Mouse (Mus musculus) A20 (cell line): Measurements from ENCODE around the gene Kdelc2.

Source experiments
- DNase-seq: peaks from one replicate; pipeline ENCODE4 v3.0.0-alpha.2; 2011; ENCODE audit warnings: low read depth, low spot score

Gene Kdelc2

DNA sequence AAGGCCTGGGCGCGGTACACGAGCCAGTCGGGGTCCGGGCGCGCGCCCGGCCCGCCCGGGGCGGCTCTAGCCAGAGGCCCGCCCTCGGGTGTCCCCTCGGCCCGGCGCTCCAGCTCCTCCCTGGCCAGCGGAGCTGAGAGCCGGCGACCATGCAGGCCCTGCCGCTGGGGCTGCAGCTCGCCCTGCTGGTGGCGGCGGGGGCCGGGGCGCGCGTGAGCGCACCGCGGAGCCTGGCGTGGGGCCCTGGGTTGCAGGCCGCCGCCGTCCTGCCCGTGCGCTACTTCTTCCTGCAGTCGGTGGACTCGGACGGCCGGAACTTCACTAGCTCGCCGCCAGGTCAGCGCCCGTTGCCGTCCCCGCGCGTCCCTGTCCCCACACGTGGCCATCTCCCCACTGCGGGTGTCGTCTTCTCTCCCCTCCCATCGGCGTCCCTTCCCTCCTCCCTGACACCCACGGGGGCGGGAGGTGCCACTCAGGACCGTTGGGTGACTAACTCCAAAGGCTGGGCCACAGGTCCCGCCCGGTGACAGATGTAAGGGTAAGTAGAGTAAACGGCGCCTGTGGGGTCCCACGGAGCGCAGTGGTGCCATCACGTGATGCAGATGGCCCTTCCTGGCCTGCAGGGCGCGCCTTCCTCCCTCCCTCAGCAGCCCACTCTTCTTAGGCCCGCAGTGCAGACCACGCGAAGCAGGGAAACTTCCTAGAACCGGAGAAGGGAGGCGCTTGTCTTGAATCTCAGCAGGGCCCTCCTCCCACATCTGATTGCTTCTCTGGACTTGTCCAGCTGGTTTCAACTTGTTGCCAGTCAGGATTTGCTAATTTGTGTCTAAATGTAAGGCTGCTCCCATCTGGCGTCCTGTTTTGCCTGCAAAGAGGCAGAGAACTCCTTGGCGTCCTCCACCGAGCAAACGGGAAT lies at the start of gene Kdelc2:
Gene Kdelc2, plus strand, starts transcription at position 75 of the 916 bp plus-strand sequence.
- DNase-seq: no peak

DNA sequence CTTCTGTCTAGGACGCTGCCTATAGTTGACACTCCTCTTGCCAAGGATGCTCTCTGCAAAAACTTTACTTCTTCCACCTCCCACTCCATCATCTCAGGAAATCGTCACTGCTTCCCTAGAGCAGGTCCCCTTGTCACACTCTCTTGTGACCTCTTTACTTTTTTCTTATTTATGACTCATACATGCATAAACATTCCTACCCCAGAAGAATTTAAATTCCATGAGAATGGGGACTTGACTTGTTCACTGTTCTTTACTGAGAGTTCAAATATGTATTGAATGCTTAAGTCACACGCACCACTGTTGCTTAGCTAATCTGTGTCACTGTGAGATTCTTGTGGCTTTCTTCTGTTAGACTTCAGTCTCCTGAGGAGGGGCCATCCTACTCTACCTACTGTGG lies 48.7 kb upstream of the Kdelc2 start:
- DNase-seq: no peak

DNA sequence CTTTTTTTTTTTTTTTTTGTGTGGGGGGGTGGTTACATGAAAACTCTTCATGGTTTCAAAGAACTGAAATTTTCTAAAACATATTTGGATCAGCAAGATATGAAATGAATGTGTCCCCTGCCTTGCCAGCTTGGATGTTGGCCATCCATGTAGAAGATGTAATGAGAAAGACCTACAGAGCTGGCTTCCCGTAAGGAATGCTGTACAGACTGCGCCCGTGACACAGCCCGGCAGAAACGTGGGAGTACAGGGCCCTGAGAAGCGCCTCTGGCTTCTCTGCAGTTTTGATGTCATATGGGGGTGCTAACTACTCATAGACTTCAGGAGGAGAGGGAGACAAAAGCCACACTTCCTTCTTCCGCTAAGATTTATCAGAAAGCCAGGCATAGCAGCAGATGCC lies 44.2 kb upstream of the Kdelc2 start:
- DNase-seq: no peak

DNA sequence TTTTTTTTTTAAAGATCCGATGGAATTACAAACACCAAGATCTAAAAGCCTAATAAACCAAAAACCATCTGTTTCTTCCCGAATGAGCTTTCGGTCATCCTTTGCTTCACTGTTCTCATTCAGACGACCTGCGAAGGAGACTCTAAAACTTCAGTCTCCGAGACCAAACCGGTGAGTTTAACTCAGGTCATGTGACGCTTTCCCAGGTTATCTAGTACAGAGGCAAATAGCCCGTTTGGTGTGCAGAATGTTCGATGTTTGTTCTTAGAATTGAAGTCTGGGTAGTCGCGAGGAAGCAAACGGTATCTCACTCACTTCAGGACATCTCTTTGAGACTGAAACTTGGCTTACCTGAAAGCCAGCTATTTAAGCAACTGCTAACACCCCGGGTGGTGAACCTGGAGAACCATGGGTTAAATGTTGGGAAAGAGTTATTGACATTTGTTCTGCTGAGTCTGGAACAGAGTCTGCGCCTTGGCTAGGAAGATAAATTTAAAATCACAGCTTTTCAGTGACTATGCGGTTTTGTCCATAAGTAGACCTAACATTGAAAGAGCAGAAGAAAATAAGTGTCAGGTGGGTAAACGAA lies 43.4 kb upstream of the Kdelc2 start:
- DNase-seq: no peak

DNA sequence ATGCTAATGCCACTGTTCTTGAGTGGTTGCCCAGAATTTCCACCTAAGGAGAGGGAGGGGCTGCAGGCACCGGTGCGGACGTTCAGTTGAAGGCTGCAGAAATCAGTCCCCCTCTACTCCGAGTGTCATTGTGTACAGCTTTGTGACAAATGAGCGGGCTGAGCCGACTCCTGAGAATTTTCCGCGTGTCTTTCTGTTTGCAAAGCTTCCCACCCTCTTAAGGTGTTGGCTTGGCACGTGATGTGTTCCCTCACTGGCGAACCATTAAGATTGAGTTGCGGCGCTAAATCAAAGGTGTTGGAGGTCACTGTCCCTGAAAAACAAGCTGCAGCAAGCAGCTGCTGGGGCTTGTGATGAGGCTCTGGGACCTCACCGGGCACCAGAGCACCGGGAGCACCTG lies 42.9 kb upstream of the Kdelc2 start:
- DNase-seq: no peak

DNA sequence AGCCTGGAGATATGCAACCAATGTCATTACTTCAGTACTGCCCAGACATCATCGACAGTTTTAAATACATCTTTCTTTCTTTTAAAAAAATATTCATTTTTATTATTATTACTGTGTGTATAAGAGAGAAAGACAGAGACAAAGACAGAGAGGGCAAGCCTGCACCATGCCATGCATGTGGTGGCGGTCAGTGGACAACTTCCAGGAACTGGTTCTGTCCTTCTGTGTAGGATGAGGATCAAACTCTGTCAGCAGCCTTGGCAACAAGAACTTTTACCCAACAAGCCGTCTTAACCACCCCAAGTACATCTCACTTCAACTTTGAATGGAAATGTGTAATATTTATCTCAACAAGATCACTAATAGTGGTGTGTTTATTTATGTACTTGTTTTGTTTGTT lies 41.8 kb upstream of the Kdelc2 start:
- no peak for DNase-seq

DNA sequence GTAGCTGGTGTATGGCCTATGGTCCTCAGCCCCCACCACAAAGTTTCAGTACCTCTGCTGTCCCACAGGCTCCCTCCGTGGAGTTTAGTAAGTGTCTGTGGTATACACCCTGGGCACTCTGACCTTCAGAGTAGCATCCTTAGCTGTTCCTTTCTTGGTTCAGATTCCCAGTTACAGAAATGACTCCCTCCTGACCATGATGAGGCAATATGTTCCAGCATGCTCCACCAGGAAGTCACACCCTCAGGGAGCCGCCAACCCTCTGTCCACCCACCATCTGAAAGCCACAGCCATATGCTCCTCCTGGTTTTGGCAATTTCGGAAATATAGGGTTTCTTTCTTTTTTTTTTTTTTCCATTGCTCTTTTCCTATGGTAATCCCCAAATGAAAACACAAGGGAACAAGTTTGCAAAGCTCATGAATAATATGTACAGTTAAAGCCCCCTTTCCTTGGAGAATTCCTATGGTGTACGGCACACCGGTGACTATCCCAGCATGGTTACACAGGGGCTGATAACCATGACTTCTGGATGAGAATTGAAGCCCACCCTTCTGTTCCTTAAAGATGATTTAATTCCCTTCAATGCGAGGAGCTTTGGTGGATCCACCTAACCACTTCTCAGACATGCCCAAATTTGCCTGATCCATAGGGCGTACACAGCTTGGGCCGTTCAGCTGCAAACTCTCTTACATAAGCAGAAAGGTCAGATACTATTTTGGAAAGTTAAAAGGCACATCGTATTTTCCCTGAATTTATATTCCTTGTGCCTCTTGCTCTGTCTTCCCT lies 39.0 kb upstream of the Kdelc2 start:
- no peak for DNase-seq

DNA sequence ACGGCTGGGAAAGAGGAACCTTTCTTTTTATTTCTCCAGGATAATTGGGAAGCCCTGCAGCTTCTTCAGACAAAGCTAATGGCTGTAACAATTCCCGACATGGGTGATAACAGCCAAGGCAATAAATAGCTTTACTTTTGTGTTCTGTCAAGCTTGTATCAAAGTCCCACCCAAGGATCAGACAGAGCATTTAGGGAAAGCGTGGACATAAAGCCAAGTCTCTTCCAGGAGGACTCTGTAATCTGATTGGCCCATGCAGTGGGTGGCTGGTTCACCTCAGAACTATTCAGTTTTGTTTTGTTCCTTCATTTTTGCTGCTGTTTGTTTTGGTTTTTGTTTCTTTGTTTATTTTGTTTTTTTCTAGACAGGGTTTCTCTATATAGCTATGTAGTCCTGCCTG lies 38.1 kb upstream of the Kdelc2 start:
- no peak for DNase-seq

DNA sequence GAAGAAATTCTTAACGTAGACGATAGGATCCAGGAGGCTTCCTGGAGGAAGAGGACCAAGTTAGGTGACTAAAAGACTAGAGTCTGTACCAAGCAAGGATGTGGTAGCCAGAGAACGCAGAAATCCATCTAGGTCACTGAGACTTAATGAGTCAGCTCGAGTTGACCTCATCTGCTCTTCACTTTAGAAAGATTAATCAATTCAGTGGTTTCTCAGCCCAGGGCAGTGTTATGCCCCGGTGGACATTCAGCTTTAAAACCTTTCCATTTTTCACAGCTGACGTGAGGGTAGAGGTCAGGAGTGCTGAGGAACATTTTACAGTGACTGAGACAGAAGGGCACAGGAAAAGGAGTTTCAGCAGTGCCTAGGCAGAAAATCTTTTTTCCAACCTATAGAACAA lies 37.4 kb upstream of the Kdelc2 start:
- DNase-seq: no peak

DNA sequence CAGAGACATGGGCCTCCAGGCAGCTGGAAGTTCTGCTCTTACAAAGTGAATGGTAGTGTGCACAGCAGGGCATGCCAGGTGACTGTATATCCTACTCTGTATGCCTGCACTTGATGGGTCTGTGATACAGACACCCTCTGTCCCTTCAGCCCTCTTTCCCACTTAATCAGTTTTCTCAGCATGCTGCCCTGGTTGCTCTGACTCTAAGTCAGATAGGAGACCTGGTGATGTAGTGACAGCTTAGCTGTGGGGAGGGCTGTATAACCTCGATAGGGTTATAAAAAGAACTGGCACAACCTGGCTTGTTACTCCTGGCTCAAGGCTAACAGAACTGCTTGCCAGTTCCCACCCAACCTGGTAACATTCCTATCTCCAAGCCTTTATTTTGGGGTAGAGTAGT lies 34.6 kb upstream of the Kdelc2 start:
- DNase-seq: no peak

DNA sequence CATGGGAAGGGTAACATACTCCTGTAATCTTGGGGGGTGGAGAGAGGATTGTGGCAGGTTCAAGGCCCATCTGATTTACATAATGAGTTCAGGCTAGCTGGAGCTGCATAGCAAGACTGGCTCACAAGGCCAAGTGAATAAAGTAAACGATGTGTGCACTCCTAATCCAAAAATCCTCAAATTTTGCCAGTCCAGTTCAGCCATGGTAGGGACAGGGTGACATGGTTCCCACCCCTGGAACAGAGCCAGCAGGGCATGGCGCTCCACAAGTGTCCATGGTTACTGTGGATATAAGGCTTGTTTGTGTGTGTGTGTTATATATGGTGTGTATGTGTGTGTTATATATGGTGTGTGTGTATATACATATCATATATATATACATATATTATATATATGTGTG lies 33.5 kb upstream of the Kdelc2 start:
- no peak for DNase-seq

DNA sequence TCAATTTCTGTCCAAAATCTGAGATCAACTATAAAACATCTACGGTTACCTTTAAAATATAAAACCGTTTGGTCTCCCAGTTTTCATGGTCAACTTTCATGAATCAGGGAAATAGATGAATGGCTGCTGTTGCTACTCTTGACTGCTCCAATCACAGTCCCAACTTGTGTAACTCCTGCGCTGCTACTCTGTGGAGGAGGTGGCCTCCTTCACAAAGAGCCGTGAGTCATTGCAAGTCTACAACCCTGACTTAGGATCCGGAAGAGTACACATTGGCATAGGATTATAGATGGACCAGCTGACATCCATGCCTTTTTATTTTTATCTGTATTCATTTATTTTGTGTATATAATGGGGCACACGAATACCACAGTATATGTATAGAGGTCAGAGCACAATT lies 31.9 kb upstream of the Kdelc2 start:
- no peak for DNase-seq

DNA sequence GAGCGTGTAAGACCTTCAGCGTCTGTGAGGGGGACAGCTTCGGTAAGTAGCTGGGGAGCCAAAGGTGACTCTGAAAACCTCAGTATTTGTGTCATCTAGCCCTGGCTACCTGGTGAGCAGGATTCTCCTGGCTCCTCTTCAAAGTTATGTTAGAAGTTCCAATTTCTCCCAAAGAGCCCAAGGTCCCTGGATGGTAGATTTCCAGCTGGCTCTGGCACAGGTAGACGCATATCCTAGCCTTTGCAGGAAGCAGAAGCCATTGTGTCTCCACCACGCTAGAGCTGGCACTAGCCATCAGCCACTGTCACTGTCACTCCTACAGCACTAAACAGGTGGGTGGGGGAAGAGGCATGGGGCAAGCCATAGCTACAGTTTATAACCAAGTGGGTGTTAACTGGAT lies 30.7 kb upstream of the Kdelc2 start:
- no peak for DNase-seq

DNA sequence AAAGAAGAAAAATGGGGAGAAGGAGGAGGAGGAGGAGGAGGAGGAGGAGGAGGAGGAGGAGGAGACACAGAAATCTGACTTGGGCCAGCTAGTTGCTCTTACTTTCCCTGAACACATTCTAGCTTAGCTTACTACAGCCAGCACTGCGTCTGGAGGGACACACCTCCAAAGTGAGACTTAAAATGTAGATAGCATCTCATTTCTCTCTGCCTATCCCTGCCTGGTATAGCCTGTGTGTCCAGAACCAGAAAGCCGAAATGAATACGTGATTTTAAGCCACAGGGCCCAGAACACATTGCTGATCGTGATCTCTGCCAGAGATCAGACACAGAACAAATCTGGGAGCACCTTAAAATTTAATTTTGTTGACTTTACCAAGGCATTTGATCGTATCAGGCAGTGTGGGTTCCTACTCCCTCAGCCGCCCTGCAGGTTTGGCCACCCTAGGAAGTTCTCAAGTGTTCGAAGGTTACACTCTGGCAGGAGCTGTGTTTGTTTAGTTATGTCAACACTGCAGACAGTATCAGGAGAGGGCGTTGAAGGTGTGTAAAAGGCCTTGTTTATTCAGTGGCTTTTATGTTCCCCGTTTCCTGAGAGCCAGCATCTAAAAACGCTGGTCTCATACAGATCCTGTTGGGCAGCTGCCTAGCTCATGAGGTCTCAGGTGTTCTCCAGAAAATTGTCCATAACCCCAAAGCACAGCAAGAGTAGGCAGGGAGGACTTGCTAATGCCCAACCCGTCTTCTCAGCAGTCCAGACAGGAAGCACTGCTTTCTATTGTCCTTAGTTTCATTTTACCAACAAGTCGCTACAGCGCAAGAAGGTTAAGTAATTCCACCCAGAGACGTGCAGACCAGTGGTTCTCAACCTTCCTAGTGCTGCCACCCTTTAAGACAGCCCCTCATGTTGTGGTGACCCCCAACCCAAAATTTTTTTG lies 27.3 kb upstream of the Kdelc2 start:
- DNase-seq: no peak

DNA sequence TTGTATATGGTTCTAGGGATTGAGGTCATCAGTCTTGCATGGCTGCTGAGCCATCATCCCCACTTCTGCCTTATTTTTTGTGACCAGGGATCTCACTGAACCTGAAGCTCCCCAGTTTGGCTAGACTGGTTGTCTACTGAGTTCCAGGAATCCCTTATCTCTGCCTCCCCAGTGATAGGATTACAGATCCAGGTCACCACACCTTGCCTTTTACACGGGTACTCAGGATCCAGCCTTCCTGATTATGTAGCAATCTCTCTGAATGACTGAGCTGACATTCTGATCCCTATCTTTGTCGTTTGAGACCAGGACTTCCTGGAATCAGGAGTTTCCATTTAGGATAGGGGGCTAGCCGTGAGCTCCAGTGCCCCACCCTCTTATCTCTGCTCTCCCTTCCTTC lies 12.5 kb upstream of the Kdelc2 start:
- no peak for DNase-seq

DNA sequence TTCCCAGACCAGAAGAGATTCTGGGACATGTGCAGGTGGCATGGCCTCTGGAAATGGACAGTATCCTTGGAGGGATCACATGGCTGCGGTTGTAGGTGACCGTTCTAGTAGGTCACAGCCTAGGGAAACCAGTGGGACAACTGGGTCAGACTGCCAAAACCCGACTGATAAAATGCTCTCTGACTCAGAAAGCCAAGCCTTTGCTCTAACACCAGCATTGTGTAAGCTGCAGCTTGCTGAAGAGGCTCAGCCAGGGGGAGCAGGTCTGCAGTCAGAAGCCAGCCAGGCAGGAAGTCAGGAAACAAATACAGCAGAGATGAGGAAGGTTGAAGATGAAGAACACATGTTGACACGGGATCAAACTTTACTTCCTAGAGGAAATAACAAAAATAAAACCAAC lies 7.9 kb upstream of the Kdelc2 start:
- no peak for DNase-seq

DNA sequence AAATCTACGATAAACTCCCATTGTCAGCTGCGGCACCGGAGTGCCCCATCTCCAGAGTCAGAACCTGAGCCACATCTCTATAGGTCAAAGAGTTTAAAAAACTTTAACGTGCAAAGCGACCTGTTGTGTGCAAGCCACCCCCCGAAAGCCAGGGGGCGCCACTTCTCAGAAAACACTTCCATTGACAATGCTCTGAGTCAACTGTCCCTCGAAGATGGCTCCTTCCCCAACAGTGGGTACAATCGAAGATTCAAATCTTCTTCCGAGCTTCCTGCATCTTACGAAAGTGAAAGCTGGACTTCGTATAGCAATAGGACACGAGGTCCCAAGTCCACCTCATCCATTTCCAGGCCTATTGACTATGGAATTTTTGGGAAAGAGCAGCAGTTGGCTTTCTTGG lies 7.0 kb upstream of the Kdelc2 start:
- DNase-seq: peak; percentile 29

DNA sequence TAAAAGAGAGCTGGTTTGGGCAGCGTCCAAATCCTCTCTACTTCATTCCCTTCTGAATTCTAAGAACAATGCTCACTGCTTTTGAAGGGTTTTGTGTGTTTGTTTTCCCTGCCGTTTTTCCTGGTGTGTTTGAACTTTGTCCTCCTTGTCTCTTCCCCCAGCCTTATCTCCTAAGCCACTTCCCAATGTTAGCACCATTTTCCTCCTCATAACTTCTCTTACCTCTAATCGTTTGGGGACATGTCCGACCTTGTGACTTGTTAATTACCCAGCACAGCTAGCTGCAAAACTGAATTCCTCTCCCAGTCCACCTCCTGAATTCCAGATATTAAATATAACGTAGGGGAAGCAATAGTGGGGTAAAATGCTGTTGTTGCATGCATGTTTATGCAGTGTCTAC lies 6.2 kb upstream of the Kdelc2 start:
- DNase-seq: no peak

DNA sequence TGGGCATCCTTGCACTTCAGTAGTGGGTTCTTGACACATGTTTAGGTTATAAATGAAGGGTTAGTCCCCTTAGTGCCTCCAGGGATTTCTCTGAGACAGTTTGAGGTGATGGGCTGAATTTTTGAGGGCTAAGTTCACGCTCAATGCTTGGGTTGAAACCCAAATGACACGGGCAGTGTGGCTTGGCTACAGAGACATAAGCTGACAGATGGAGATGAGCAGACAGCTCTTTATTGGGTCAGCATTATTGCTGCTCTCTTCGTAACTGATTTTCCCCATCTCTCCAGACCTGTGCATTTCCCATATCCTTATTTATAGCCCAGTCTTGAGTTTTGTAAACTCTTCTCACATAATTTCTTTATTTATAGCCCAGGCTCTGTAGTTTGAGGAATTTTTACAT lies 5.7 kb upstream of the Kdelc2 start:
- DNase-seq: no peak

DNA sequence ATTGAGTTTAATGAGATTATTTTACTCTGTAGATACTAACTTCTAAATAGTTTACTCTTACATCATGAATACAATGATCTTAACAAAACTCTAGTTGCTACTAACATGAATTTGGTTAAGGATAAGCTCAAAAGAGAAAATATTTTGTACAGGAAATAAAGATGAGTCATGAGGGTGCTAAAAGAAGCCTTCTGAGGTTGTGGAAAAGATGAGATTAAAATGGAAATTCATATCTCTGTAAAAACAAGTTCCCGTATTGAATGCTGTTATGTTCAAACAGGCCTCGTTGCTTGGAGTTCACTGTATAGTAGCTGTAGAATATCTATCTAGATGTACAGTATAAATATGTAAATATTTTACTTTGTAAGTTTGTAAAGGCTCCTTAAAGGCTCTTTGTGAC lies 3.2 kb upstream of the Kdelc2 start:
- no peak for DNase-seq

DNA sequence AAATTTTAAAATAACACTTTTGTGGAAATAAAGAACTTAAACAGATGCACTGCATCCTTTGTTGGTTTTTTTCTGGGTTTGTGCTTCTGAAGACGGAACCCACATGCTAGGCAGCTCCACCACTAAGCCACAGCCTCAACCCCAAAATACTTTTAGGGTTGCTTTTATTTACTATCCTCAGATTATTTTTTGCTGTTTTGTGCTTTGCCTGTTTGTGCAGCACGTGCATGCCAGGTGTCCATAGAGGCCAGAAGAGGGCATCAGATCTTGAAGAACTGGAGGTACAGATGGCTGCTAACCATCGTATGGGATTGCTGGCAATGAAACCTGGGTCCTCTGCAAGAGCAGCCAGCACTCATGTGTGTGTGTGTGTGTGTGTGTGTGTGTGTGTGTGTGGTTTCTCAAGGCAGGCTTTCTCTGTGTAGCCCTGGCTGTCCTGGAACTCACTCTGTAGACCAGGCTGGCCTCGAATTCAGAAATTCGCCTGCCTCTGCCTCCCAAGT lies 2.7 kb upstream of the Kdelc2 start:
- DNase-seq: peak; percentile 10
